ENCODE assay signal across 8 mouse cellular contexts in genomic region chr12:24710672-24711071, GRCm38 (mm10). TPM values are rescaled to one million over a fixed set of nuclear protein-coding genes. Genes with fewer than 3 reads are reported as not detected.
DNase-seq lines count a peak whose midpoint lies in the region; ATAC-seq and TF ChIP-seq lines count a peak whose summit lies in the region.

No protein-coding gene starts in this region.

- no peak for TF ChIP-seq EP300 in stomach, postnatal 0 days (optimal IDR thresholded peaks at IDR 0.05)

- no peak overlapping the region for H3K4me2 ChIP-seq in forebrain, postnatal 0 days (ENCODE audit: low read depth)
- H3K4me2 ChIP-seq in liver, embryonic 13.5 days, result peak overlapping the region; percentile 82
- 0 out of 2 replicates have a peak overlapping the region, but pooled peaks have one; percentile 11 for H3K4me2 ChIP-seq in stomach, postnatal 0 days (replicated peaks; ENCODE audit: low read depth)

- peak; percentile 59; the same call in 1 of the 2 replicates for TF ChIP-seq CTCF in brain, embryonic 14.5 days (IDR thresholded peaks at IDR 0.05; ENCODE audit: borderline replicate concordance, extremely low read depth, insufficient read depth, insufficient read length)
- TF ChIP-seq CTCF in forebrain, postnatal 0 days (IDR thresholded peaks at IDR 0.05; ENCODE audit: low read depth), result peak; percentile 58
- peak; percentile 68 for TF ChIP-seq CTCF in stomach, postnatal 0 days (IDR thresholded peaks at IDR 0.05; ENCODE audit: low read depth)

- peak; percentile 32 for DNase-seq in left cerebral cortex, postnatal 4 days
- DNase-seq in left cerebral cortex, adult 9 months (ENCODE audit: low spot score in 2 of 2), result no peak
- DNase-seq in brain, embryonic 14.5 days (ENCODE audit: low read depth), result peak; percentile 47
- DNase-seq in forebrain, postnatal 0 days, result peak; percentile 31
- no peak for DNase-seq in liver, embryonic 13.5 days
- DNase-seq in stomach, postnatal 0 days (ENCODE audit: low spot score), result peak; percentile 60
- DNase-seq in gastrocnemius, adult 18-20 months (ENCODE audit: low spot score), result no peak
- no peak for DNase-seq in layer of hippocampus, adult 9-10 months (ENCODE audit: low spot score)

- H3K9me3 ChIP-seq in forebrain, postnatal 0 days (ENCODE audit: low read length), result no peaks in the 10 kb centered on the region
- H3K9me3 ChIP-seq in liver, embryonic 13.5 days (replicated peaks), result no peaks in the 10 kb centered on the region
- no peaks in the 10 kb centered on the region for H3K9me3 ChIP-seq in stomach, postnatal 0 days (ENCODE audit: control insufficient read depth, low read length)

- H3K36me3 ChIP-seq in forebrain, postnatal 0 days (ENCODE audit: insufficient read depth), result no peaks in the 10 kb centered on the region; the same call in 1 of the 2 replicates
- peaks cover 65% of the 10 kb centered on the region for H3K36me3 ChIP-seq in liver, embryonic 13.5 days
- H3K36me3 ChIP-seq in stomach, postnatal 0 days (ENCODE audit: control insufficient read depth, insufficient read depth, low read length), result peaks cover 3% of the 10 kb centered on the region; the same call in 1 of the 2 replicates

- intact Hi-C loops in left cerebral cortex, postnatal 4 days (cut with DNase I), result loop anchor here (1.0 to 2.0 kb wide), 2 partner anchors 122 to 240 kb away; no protein-coding TSS in a partner anchor

- WGBS in forebrain, postnatal 0 days, result 57% methylated on average over 5 of the region's 5 CpGs
- WGBS in liver, embryonic 13.5 days (ENCODE audit: insufficient replicate concordance), result 58% methylated on average over 5 of the region's 5 CpGs
- WGBS in stomach, postnatal 0 days, result 57% methylated on average over 5 of the region's 5 CpGs

- H3K4me1 ChIP-seq in forebrain, postnatal 0 days (ENCODE audit: insufficient read depth), result peaks cover 11% of the 10 kb centered on the region; the same call in 1 of the 2 replicates
- peaks cover 76% of the 10 kb centered on the region for H3K4me1 ChIP-seq in liver, embryonic 13.5 days (replicated peaks)
- no peaks in the 10 kb centered on the region for H3K4me1 ChIP-seq in stomach, postnatal 0 days (replicated peaks; ENCODE audit: control insufficient read depth, insufficient read depth)

- TF ChIP-seq POLR2A in brain, embryonic 14.5 days (IDR thresholded peaks at IDR 0.05; ENCODE audit: borderline replicate concordance, extremely low read depth, insufficient read depth, insufficient read length, poor library complexity, severe bottlenecking), result no peak

- no peak for ATAC-seq in forebrain, postnatal 0 days
- no peak for ATAC-seq in liver, embryonic 13.5 days (ENCODE audit: low read depth)
- no peak for ATAC-seq in stomach, postnatal 0 days (ENCODE audit: low FRiP score, low TSS enrichment)

- H3K9ac ChIP-seq in forebrain, postnatal 0 days, result no peak overlapping the region
- H3K9ac ChIP-seq in liver, embryonic 13.5 days, result peak overlapping the region; percentile 88
- no peak overlapping the region for H3K9ac ChIP-seq in stomach, postnatal 0 days (ENCODE audit: low read length)

- no peak overlapping the region for H3K4me3 ChIP-seq in forebrain, postnatal 0 days (ENCODE audit: low read depth, low read length)
- H3K4me3 ChIP-seq in liver, embryonic 13.5 days (replicated peaks), result peak overlapping the region; percentile 79
- H3K4me3 ChIP-seq in stomach, postnatal 0 days (ENCODE audit: low read depth, low read length), result no peak overlapping the region

- H3K27me3 ChIP-seq in forebrain, postnatal 0 days (ENCODE audit: insufficient read depth, low read length), result no peaks in the 10 kb centered on the region; the same call in 1 of the 2 replicates
- H3K27me3 ChIP-seq in liver, embryonic 13.5 days, result no peaks in the 10 kb centered on the region
- no peaks in the 10 kb centered on the region for H3K27me3 ChIP-seq in stomach, postnatal 0 days (ENCODE audit: control insufficient read depth, insufficient read depth, low read length)

- H3K27ac ChIP-seq in forebrain, postnatal 0 days (ENCODE audit: low read depth, low read length), result no peak overlapping the region
- H3K27ac ChIP-seq in liver, embryonic 13.5 days, result peak overlapping the region; percentile 90
- peak overlapping the region; percentile 53; the same call in 1 of the 2 replicates for H3K27ac ChIP-seq in stomach, postnatal 0 days (replicated peaks)

RNA-seq across cellular contexts. Expression of gene Rrm2, which starts 2.6 kb away (rescaled TPM):
- 10 to 100 TPM; 26.0 to 29.3 TPM for total RNA-seq in left cerebral cortex, postnatal 4 days (2021)
- 38.1 and 47.0 TPM in 2 replicates for polyA plus RNA-seq in brain, embryonic 14.5 days (2012; rRNA removed)
- 18.2 and 19.2 TPM in 2 replicates for total RNA-seq in forebrain, postnatal 0 days (2014; rRNA removed)
- 50.3 and 50.7 TPM in 2 replicates for polyA plus RNA-seq in forebrain, postnatal 0 days (2015; fragmentation: Nextera tagmentation; extraction: Ambion mirVana)
- polyA plus RNA-seq in liver, embryonic 13.5 days (2015; fragmentation: Nextera tagmentation; extraction: Ambion mirVana), result 586 and 708 TPM in 2 replicates
- 38.0 and 41.2 TPM in 2 replicates for polyA plus RNA-seq in stomach, postnatal 0 days (2015; fragmentation: Nextera tagmentation; extraction: Ambion mirVana)
- under 1 TPM; 0.71 to 0.87 TPM for total RNA-seq in gastrocnemius, adult 18-20 months (2021)

RNA-seq across cellular contexts. Expression of gene Cys1, which starts 29.1 kb away (rescaled TPM):
- total RNA-seq in left cerebral cortex, postnatal 4 days (2021), result 1 to 10 TPM; 8.4 to 8.5 TPM
- 1.5 and 2.2 TPM in 2 replicates for polyA plus RNA-seq in brain, embryonic 14.5 days (2012; rRNA removed)
- total RNA-seq in forebrain, postnatal 0 days (2014; rRNA removed), result 4.2 and 5.8 TPM in 2 replicates
- polyA plus RNA-seq in forebrain, postnatal 0 days (2015; fragmentation: Nextera tagmentation; extraction: Ambion mirVana), result 2.1 and 2.3 TPM in 2 replicates
- polyA plus RNA-seq in liver, embryonic 13.5 days (2015; fragmentation: Nextera tagmentation; extraction: Ambion mirVana), result 0.38 and 0.50 TPM in 2 replicates
- polyA plus RNA-seq in stomach, postnatal 0 days (2015; fragmentation: Nextera tagmentation; extraction: Ambion mirVana), result 1.4 and 1.9 TPM in 2 replicates
- total RNA-seq in gastrocnemius, adult 18-20 months (2021), result 1 to 10 TPM; 1.7 to 2.7 TPM

RNA-seq across cellular contexts. Expression of gene Klf11, which starts 59.6 kb away (rescaled TPM):
- 10 to 100 TPM; 23.4 to 24.8 TPM for total RNA-seq in left cerebral cortex, postnatal 4 days (2021)
- 15.1 and 19.6 TPM in 2 replicates for polyA plus RNA-seq in brain, embryonic 14.5 days (2012; rRNA removed)
- 27.3 and 30.7 TPM in 2 replicates for total RNA-seq in forebrain, postnatal 0 days (2014; rRNA removed)
- 20.4 and 22.9 TPM in 2 replicates for polyA plus RNA-seq in forebrain, postnatal 0 days (2015; fragmentation: Nextera tagmentation; extraction: Ambion mirVana)
- 7.0 and 9.2 TPM in 2 replicates for polyA plus RNA-seq in liver, embryonic 13.5 days (2015; fragmentation: Nextera tagmentation; extraction: Ambion mirVana)
- 9.8 and 11.3 TPM in 2 replicates for polyA plus RNA-seq in stomach, postnatal 0 days (2015; fragmentation: Nextera tagmentation; extraction: Ambion mirVana)
- total RNA-seq in gastrocnemius, adult 18-20 months (2021), result 1 to 10 TPM; 4.3 to 6.3 TPM

Comparison
In these comparisons a context has a peak if more than half of its experiments do, and no peak if none do; other contexts are left out.
1. DNase-seq: peak in left cerebral cortex, postnatal 4 days (single experiment), brain, embryonic 14.5 days (single experiment), forebrain, postnatal 0 days (single experiment) and stomach, postnatal 0 days (single experiment); none in left cerebral cortex, adult 9 months (0 of 2), liver, embryonic 13.5 days (single experiment), gastrocnemius, adult 18-20 months (single experiment) and layer of hippocampus, adult 9-10 months (single experiment).
2. RNA of gene Rrm2, which starts 2.6 kb away (polyA plus RNA-seq): 586 to 708 TPM in liver, embryonic 13.5 days; 50.3 to 50.7 TPM in forebrain, postnatal 0 days, 38.0 to 41.2 TPM in stomach, postnatal 0 days and 38.1 to 47.0 TPM in brain, embryonic 14.5 days; every median in the first group is over 10 times any median in the second.
3. Peak in every context shown above with its lines, with median percentiles within 50 percentile points of each other: CTCF ChIP-seq.